Mouse (Mus musculus): ENCODE results near the gene Mcoln1. TPM values are rescaled to one million over a fixed set of nuclear protein-coding genes. Genes with fewer than 3 reads are reported as not detected.
A peak's percentile ranks its signal among the peaks of the same experiment; 100 is the strongest.

Gene Mcoln1
- polyA plus RNA-seq, 1 experiment: 154 TPM

- H3K27ac ChIP-seq (ENCODE audit: control insufficient read depth, insufficient read depth, low read depth, low read length, poor library complexity): no peak overlapping the region
- no peaks in the 10 kb centered on the region; the same call in 1 of the 2 replicates for H3K4me1 ChIP-seq (ENCODE audit: control insufficient read depth, insufficient read depth, low read length)
- no peak overlapping the region for H3K4me3 ChIP-seq (replicated peaks; ENCODE audit: control insufficient read depth, low read depth, low read length)
- 71% methylated on average over 1 of the region's 1 CpGs for WGBS
- TF ChIP-seq POLR2A (IDR thresholded peaks at IDR 0.05; ENCODE audit: borderline replicate concordance, control insufficient read depth, low read depth, low read length) (no peak), CTCF (IDR thresholded peaks at IDR 0.05; ENCODE audit: control insufficient read depth, insufficient read depth, low read length) (no peak)
These were observed 31.4 kb upstream of the Mcoln1 start for GRCm38 (mm10) chr8:3468838-3469237.

GRCm38 (mm10) chr8:3470562-3470961 lies 29.7 kb upstream of the Mcoln1 start, which contains the start of gene Tex45:
Gene Tex45 (plus strand): TSS chr8:3470862.
- TF ChIP-seq POLR2A (IDR thresholded peaks at IDR 0.05; ENCODE audit: borderline replicate concordance, control insufficient read depth, low read depth, low read length): no peak
- TF ChIP-seq CTCF (IDR thresholded peaks at IDR 0.05; ENCODE audit: control insufficient read depth, insufficient read depth, low read length): no peak
- no peak within 1 kb of the TSS for H3K4me3 ChIP-seq (replicated peaks; ENCODE audit: control insufficient read depth, low read depth, low read length)
- no peaks in the 10 kb centered on the region; the same call in 1 of the 2 replicates for H3K4me1 ChIP-seq (ENCODE audit: control insufficient read depth, insufficient read depth, low read length)
- H3K27ac ChIP-seq (ENCODE audit: control insufficient read depth, insufficient read depth, low read depth, low read length, poor library complexity): no peak within 1 kb of the TSS

GRCm38 (mm10) chr8:3475715-3476429 lies 24.4 kb upstream of the Mcoln1 start:
- Histone ChIP-seq H3K4me3 (replicated peaks; ENCODE audit: control insufficient read depth, low read depth, low read length) (no peak overlapping the region), H3K27ac (ENCODE audit: control insufficient read depth, insufficient read depth, low read depth, low read length, poor library complexity) (no peak overlapping the region), H3K4me1 (ENCODE audit: control insufficient read depth, insufficient read depth, low read length) (no peaks in the 10 kb centered on the region; the same call in 1 of the 2 replicates)
- TF ChIP-seq POLR2A (IDR thresholded peaks at IDR 0.05; ENCODE audit: borderline replicate concordance, control insufficient read depth, low read depth, low read length) (peak; percentile 21; the same call in 1 of the 2 replicates), CTCF (IDR thresholded peaks at IDR 0.05; ENCODE audit: control insufficient read depth, insufficient read depth, low read length) (no peak)
- 34% methylated on average over 37 of the region's 37 CpGs for WGBS

- 74% methylated on average over 4 of the region's 4 CpGs for WGBS
- no peak for TF ChIP-seq POLR2A (IDR thresholded peaks at IDR 0.05; ENCODE audit: borderline replicate concordance, control insufficient read depth, low read depth, low read length)
- no peak for TF ChIP-seq CTCF (IDR thresholded peaks at IDR 0.05; ENCODE audit: control insufficient read depth, insufficient read depth, low read length)
- H3K27ac ChIP-seq (ENCODE audit: control insufficient read depth, insufficient read depth, low read depth, low read length, poor library complexity): no peak overlapping the region
- peaks cover 2% of the 10 kb centered on the region; the same call in 1 of the 2 replicates for H3K4me1 ChIP-seq (ENCODE audit: control insufficient read depth, insufficient read depth, low read length)
- H3K4me3 ChIP-seq (replicated peaks; ENCODE audit: control insufficient read depth, low read depth, low read length): no peak overlapping the region
These were observed 20.0 kb upstream of the Mcoln1 start for GRCm38 (mm10) chr8:3480221-3480785.

- Histone ChIP-seq H3K4me1 (ENCODE audit: control insufficient read depth, insufficient read depth, low read length) (peaks cover 2% of the 10 kb centered on the region), H3K4me3 (replicated peaks; ENCODE audit: control insufficient read depth, low read depth, low read length) (peak overlapping the region; percentile 50), H3K27ac (ENCODE audit: control insufficient read depth, insufficient read depth, low read depth, low read length, poor library complexity) (no peak overlapping the region)
- WGBS: 40% methylated on average over 5 of the region's 5 CpGs
- TF ChIP-seq POLR2A (IDR thresholded peaks at IDR 0.05; ENCODE audit: borderline replicate concordance, control insufficient read depth, low read depth, low read length) (no peak), CTCF (IDR thresholded peaks at IDR 0.05; ENCODE audit: control insufficient read depth, insufficient read depth, low read length) (no peak)
These were observed 18.7 kb upstream of the Mcoln1 start for GRCm38 (mm10) chr8:3481605-3482004.

- TF ChIP-seq CTCF (IDR thresholded peaks at IDR 0.05; ENCODE audit: control insufficient read depth, insufficient read depth, low read length) (no peak), POLR2A (IDR thresholded peaks at IDR 0.05; ENCODE audit: borderline replicate concordance, control insufficient read depth, low read depth, low read length) (no peak)
These were observed 18.0 kb upstream of the Mcoln1 start for GRCm38 (mm10) chr8:3482240-3482740.

GRCm38 (mm10) chr8:3483546-3483945 lies 16.7 kb upstream of the Mcoln1 start:
- no peak overlapping the region for H3K27ac ChIP-seq (ENCODE audit: control insufficient read depth, insufficient read depth, low read depth, low read length, poor library complexity)
- 15% methylated on average over 7 of the region's 7 CpGs for WGBS
- H3K4me1 ChIP-seq (ENCODE audit: control insufficient read depth, insufficient read depth, low read length): peaks cover 2% of the 10 kb centered on the region
- TF ChIP-seq CTCF (IDR thresholded peaks at IDR 0.05; ENCODE audit: control insufficient read depth, insufficient read depth, low read length): no peak
- no peak for TF ChIP-seq POLR2A (IDR thresholded peaks at IDR 0.05; ENCODE audit: borderline replicate concordance, control insufficient read depth, low read depth, low read length)
- no peak overlapping the region for H3K4me3 ChIP-seq (replicated peaks; ENCODE audit: control insufficient read depth, low read depth, low read length)

More at GRCm38 (mm10) chr8:3482240-3482740, 18.0 kb upstream of the Mcoln1 start:
- H3K27ac ChIP-seq (ENCODE audit: control insufficient read depth, insufficient read depth, low read depth, low read length, poor library complexity): no peak overlapping the region
- no peak overlapping the region for H3K4me3 ChIP-seq (replicated peaks; ENCODE audit: control insufficient read depth, low read depth, low read length)
- H3K4me1 ChIP-seq (ENCODE audit: control insufficient read depth, insufficient read depth, low read length): peaks cover 2% of the 10 kb centered on the region
- WGBS: 85% methylated on average over 22 of the region's 22 CpGs

- peaks cover 2% of the 10 kb centered on the region for H3K4me1 ChIP-seq (ENCODE audit: control insufficient read depth, insufficient read depth, low read length)
- no peak overlapping the region for H3K4me3 ChIP-seq (replicated peaks; ENCODE audit: control insufficient read depth, low read depth, low read length)
- 39% methylated on average over 5 of the region's 5 CpGs for WGBS
- H3K27ac ChIP-seq (ENCODE audit: control insufficient read depth, insufficient read depth, low read depth, low read length, poor library complexity): no peak overlapping the region
- TF ChIP-seq POLR2A (IDR thresholded peaks at IDR 0.05; ENCODE audit: borderline replicate concordance, control insufficient read depth, low read depth, low read length): no peak
- no peak for TF ChIP-seq CTCF (IDR thresholded peaks at IDR 0.05; ENCODE audit: control insufficient read depth, insufficient read depth, low read length)
These were observed 15.1 kb upstream of the Mcoln1 start for GRCm38 (mm10) chr8:3485192-3485591.
